Mouse (Mus musculus) spleen, postnatal 4 days (tissue): ENCODE measurements around the gene Olfr1324.
"Not testable (repeated sequence)": the region's sequence is repeated elsewhere in the genome, so short reads cannot be mapped to it uniquely, and the experiment has no call there.

Experiments used
- DNase-seq, 2 experiments: peaks; one replicate each; pipeline ENCODE4 v3.0.0; 2022; ENCODE audit warnings: low spot score in 2 of 2

Gene Olfr1324

GRCm38 (mm10) chrX:50428398-50428797 lies at the start of gene Olfr1324:
Olfr1324 (minus strand) TSS chrX:50428498.
- DNase-seq: no peak

GRCm38 (mm10) chrX:50470341-50470740 lies 42.0 kb upstream of the Olfr1324 start:
- DNase-seq: not testable (repeated sequence)

GRCm38 (mm10) chrX:50456136-50456535 lies 27.8 kb upstream of the Olfr1324 start:
- no peak for DNase-seq

GRCm38 (mm10) chrX:50443352-50443751 lies 15.1 kb upstream of the Olfr1324 start:
- DNase-seq: no peak

- no peak for DNase-seq
Observed at GRCm38 (mm10) chrX:50442696-50443095, 14.4 kb upstream of the Olfr1324 start.

GRCm38 (mm10) chrX:50432499-50432898 lies 4.2 kb upstream of the Olfr1324 start:
- no peak for DNase-seq

GRCm38 (mm10) chrX:50427712-50428328 lies 478 bp downstream of the Olfr1324 start:
- DNase-seq: no peak

GRCm38 (mm10) chrX:50425899-50426436 lies 2.3 kb downstream of the Olfr1324 start:
- DNase-seq: no peak

GRCm38 (mm10) chrX:50410361-50410760 lies 17.9 kb downstream of the Olfr1324 start:
- not testable (repeated sequence) for DNase-seq

GRCm38 (mm10) chrX:50390616-50391015 lies 37.7 kb downstream of the Olfr1324 start:
- DNase-seq: not testable (repeated sequence)

GRCm38 (mm10) chrX:50374978-50375377 lies 53.3 kb downstream of the Olfr1324 start:
- DNase-seq: no peak
